Mouse (Mus musculus) neutrophil, adult 5-6 weeks (primary cell): ENCODE data around the gene Lcor. TPM values are rescaled to one million over a fixed set of nuclear protein-coding genes. Genes with fewer than 3 reads are reported as not detected.

Source experiments
- ATAC-seq: fragments of 151-379, 151-347 bp; 2 replicates; pipeline ENCODE4 v1.8.0; 2017; ENCODE audit warnings: mild to moderate bottlenecking, moderate TSS enrichment; ENCODE audit not compliant: insufficient number of reproducible peaks, poor library complexity, low FRiP score, severe bottlenecking; ENCODE audit errors: extremely low read depth
- total RNA-seq: library from RNA; stranded (forward); fragments of 200-1000 nt; gene quantifications from 2 replicates; pipeline ENCODE4 v1.2.3, GENCODE M21; 2017

Gene Lcor
- 47.4 and 51.4 TPM in 2 replicates for total RNA-seq

GRCm38 (mm10) chr19:41482190-41482908, at the start of gene Lcor:
Lcor (plus strand) TSS chr19:41482637.
- peak; percentile 63 for ATAC-seq

GRCm38 (mm10) chr19:41435366-41435765, 47.1 kb upstream of the Lcor start:
- ATAC-seq, result no peak

- no peak for ATAC-seq
Measured at GRCm38 (mm10) chr19:41436461-41436860, 46.0 kb upstream of the Lcor start.

GRCm38 (mm10) chr19:41438953-41439352, 43.5 kb upstream of the Lcor start:
- no peak for ATAC-seq

GRCm38 (mm10) chr19:41441446-41441845, 41.0 kb upstream of the Lcor start:
- ATAC-seq, result no peak

GRCm38 (mm10) chr19:41441911-41442607, 40.4 kb upstream of the Lcor start:
- no peak; the same call in 1 of the 2 replicates for ATAC-seq

- peak; percentile 86 for ATAC-seq
Measured at GRCm38 (mm10) chr19:41442608-41442969, 39.8 kb upstream of the Lcor start.

GRCm38 (mm10) chr19:41444491-41444890, 37.9 kb upstream of the Lcor start:
- ATAC-seq, result no peak

- ATAC-seq, result no peak
Measured at GRCm38 (mm10) chr19:41445013-41445610, 37.3 kb upstream of the Lcor start.

- ATAC-seq, result 0 out of 2 replicates have a peak, but pooled peaks have one; percentile 28
Measured at GRCm38 (mm10) chr19:41445723-41446122, 36.7 kb upstream of the Lcor start.

- ATAC-seq, result no peak
Measured at GRCm38 (mm10) chr19:41447166-41447565, 35.3 kb upstream of the Lcor start.

GRCm38 (mm10) chr19:41447760-41448159, 34.7 kb upstream of the Lcor start:
- ATAC-seq, result no peak

GRCm38 (mm10) chr19:41449415-41450075, 32.9 kb upstream of the Lcor start:
- no peak for ATAC-seq

- no peak for ATAC-seq
Measured at GRCm38 (mm10) chr19:41452166-41452565, 30.3 kb upstream of the Lcor start.

GRCm38 (mm10) chr19:41454601-41455000, 27.8 kb upstream of the Lcor start:
- ATAC-seq, result no peak

GRCm38 (mm10) chr19:41455091-41455626, 27.3 kb upstream of the Lcor start:
- ATAC-seq, result peak; percentile 64; the same call in 1 of the 2 replicates

- no peak for ATAC-seq
Measured at GRCm38 (mm10) chr19:41457181-41457580, 25.3 kb upstream of the Lcor start.

- no peak for ATAC-seq
Measured at GRCm38 (mm10) chr19:41462166-41462735, 20.2 kb upstream of the Lcor start.

- ATAC-seq, result no peak
Measured at GRCm38 (mm10) chr19:41463841-41464240, 18.6 kb upstream of the Lcor start.
